12 mouse cellular contexts compared by ENCODE assay signal in genomic region chr2:75926061-75926460, GRCm38 (mm10). TPM values are rescaled to one million over a fixed set of nuclear protein-coding genes. Genes with fewer than 3 reads are reported as not detected.
"Had no signal": no experiment of that assay in that cellular context is flagged by ENCODE, and none has a peak within 500 bp of the region (broad histone marks: within the 10 kb centered on the region; RNA-seq: fewer than 3 reads in every experiment).

No protein-coding gene starts in this region.

- ATAC-seq: liver, embryonic 12.5 days; midbrain, embryonic 16.5 days had no signal

- H3K4me1 ChIP-seq: kidney, embryonic 15.5 days; limb, embryonic 15.5 days; liver, embryonic 12.5 days had no signal

- DNase-seq: kidney, postnatal 14 days; lung, embryonic 14.5 days; lung, postnatal 10 days; lung, postnatal 4 days; right cerebral cortex, adult 18-20 months; right cerebral cortex, postnatal 25 days; thymus, postnatal 36 days had no signal

- H3K4me2 ChIP-seq: kidney, embryonic 15.5 days; limb, embryonic 15.5 days; liver, embryonic 12.5 days; lung, embryonic 14.5 days; midbrain, embryonic 11.5 days had no signal

- H3K27me3 ChIP-seq: kidney, embryonic 15.5 days; limb, embryonic 15.5 days; liver, embryonic 12.5 days had no signal

- H3K9me3 ChIP-seq: kidney, embryonic 15.5 days; limb, embryonic 15.5 days; liver, embryonic 12.5 days had no signal

- H3K9ac ChIP-seq: kidney, embryonic 15.5 days; limb, embryonic 15.5 days; liver, embryonic 12.5 days; lung, embryonic 14.5 days had no signal

- H3K27ac ChIP-seq: kidney, embryonic 15.5 days; limb, embryonic 15.5 days; liver, embryonic 12.5 days had no signal

- H3K4me3 ChIP-seq: kidney, embryonic 15.5 days; limb, embryonic 15.5 days; liver, embryonic 12.5 days had no signal

RNA-seq across cellular contexts. Expression of gene Ttc30a2, which starts 51.9 kb away (rescaled TPM):
- polyA plus RNA-seq: liver, embryonic 12.5 days had no signal
